Mouse (Mus musculus) G1E (cell line): Measurements from ENCODE around the gene Hexim2. TPM values are rescaled to one million over a fixed set of nuclear protein-coding genes. Genes with fewer than 3 reads are reported as not detected.

ENCODE experiments used
- ATAC-seq: 2 replicates; pipeline ENCODE4 v1.8.0; 2016; ENCODE audit warnings: mild to moderate bottlenecking; ENCODE audit not compliant: insufficient number of reproducible peaks, poor library complexity, low FRiP score, severe bottlenecking; ENCODE audit errors: extremely low read depth
- DNase-seq: peaks from one replicate; pipeline ENCODE4 v3.0.0; 2012; ENCODE audit warnings: low spot score
- H3K27me3 ChIP-seq: 2 replicates; pipeline ENCODE4 v1.6.1; 2012; ENCODE audit warnings: mild to moderate bottlenecking, low read length, inconsistent platforms; ENCODE audit not compliant: insufficient read depth
- H3K36me3 ChIP-seq: replicated peaks from 2 replicates; pipeline ENCODE3; 2012; ENCODE audit warnings: mild to moderate bottlenecking, inconsistent platforms
- H3K4me1 ChIP-seq: 2 replicates; pipeline ENCODE4 v1.6.1; 2012; ENCODE audit warnings: low read depth, low read length, inconsistent platforms, mixed read lengths; ENCODE audit not compliant: insufficient read depth
- H3K4me3 ChIP-seq: 2 replicates; pipeline ENCODE4 v1.5.1; 2012; ENCODE audit warnings: low read depth, mild to moderate bottlenecking, inconsistent platforms, low read length, moderate library complexity, mixed read lengths
- H3K9me3 ChIP-seq: replicated peaks from 2 replicates; pipeline ENCODE4 v1.6.1; 2012; ENCODE audit warnings: inconsistent platforms
- CTCF ChIP-seq: IDR thresholded peaks from 2 replicates; pipeline ENCODE4 v1.5.1; 2012; ENCODE audit warnings: low read depth, low read length, inconsistent platforms, mixed read lengths
- GATA1 ChIP-seq: IDR thresholded peaks from 2 replicates; pipeline ENCODE4 v1.6.1; 2012; ENCODE audit warnings: borderline replicate concordance, low read length, inconsistent platforms, mixed read lengths
- GATA2 ChIP-seq: IDR thresholded peaks from 2 replicates; pipeline ENCODE4 v1.6.1; 2012; ENCODE audit warnings: low read depth, low read length, inconsistent platforms, borderline replicate concordance
- POLR2AphosphoS5 ChIP-seq: IDR thresholded peaks from 2 replicates; pipeline ENCODE4 v1.6.1; 2012; ENCODE audit warnings: low read depth, low read length, inconsistent platforms; ENCODE audit not compliant: insufficient replicate concordance
- TAL1 ChIP-seq: conservative IDR thresholded peaks from 2 replicates; pipeline ENCODE4 v1.6.1; 2012; ENCODE audit warnings: low read depth, low read length, inconsistent platforms, mixed read lengths
- polyA plus RNA-seq: library from polyadenylated mRNA; stranded (reverse); fragments of >175 nt; gene quantifications from 2 replicates; pipeline ENCODE4 v1.2.3, GENCODE M21; 2012
- total RNA-seq, 2 experiments: library from RNA; stranded (forward) in 1 of 2; stranded (reverse) in 1 of 2; fragments of 200-1000 nt in 1 of 2; fragments of >200 nt in 1 of 2; fragmentation: Nextera tagmentation in 1 of 2; gene quantifications; 2 replicates each; pipeline ENCODE4 v1.2.3; 2014 to 2017

Gene Hexim2
- total and polyA plus RNA-seq, 3 experiments = 9.0 to 12.7 (median 11.7) TPM

DNA sequence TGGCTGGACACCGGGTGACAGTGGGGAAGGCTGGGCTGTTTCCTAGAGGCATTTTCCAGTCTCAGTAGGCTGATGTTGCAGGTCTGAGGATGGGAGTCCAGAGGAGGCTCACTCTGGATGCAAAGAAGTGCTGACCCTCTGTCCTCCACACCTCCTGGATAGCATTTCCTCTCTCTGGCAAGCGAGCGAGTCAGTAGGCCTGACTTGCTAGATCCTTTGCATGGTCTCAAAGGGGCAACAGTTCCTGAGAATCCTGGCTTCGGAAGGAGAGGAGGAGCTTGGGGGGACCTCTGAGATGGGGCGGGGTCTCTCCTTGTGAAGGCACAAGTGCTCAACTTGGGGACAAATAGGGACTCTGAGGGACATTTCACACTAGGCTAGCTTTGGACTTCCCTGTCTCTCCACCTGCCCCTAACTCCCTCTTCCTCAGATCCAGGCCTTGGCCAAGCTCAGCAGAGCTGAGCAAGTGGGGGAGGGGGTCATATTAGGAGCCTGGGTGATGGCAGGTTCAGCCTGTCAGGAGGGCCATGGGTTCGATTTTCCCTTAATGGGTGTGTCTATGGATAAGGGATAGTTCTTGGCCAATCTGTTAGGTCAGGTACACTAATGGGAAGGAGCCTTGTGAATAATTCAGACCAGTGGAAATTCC is 40.3 kb downstream of the Hexim2 start:
- DNase-seq (no peak), ATAC-seq (no peak)
- Histone ChIP-seq H3K36me3 (no peaks in the 10 kb centered on the region), H3K4me3 (no peak overlapping the region), H3K27me3 (peaks cover 6% of the 10 kb centered on the region; the same call in 1 of the 2 replicates), H3K9me3 (peaks cover 10% of the 10 kb centered on the region), H3K4me1 (peaks cover 60% of the 10 kb centered on the region)
- TF ChIP-seq CTCF (no peak), POLR2AphosphoS5 (no peak), TAL1 (no peak), GATA1 (no peak), GATA2 (no peak)

DNA sequence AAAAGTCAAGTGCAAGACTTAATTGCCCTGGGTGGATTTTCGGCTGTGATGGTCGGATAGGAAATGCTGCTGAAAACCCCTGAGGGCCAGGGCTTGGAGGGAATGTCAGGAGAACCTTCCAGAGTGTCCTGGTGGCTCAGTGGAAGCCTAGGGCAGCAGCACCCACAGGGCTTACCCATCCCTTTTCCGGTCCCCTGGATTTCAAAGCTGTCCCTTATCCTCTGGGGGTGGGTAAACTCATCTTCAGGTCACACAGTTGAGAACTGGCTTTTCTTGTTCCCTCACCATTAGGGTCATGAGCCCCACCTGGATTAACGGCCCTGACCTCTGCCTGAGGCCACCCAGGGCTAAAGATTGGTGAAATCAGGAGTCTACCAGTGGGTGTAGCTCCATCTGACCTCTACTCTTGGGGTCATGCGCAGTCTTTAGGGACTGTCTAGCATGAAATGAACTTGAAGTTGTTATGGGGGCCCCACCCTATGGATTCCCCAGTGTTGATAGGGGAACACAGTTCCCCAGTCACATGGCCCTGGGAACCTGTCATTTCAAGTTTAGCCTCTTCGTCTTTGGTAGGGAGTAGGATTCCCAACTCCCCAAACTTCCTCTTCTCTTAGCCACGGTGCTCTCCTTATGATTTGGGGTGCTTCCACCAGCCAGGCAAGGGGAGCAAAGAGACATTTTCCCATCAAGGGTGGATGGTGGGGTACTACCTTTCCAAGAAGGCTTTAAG is 41.0 kb downstream of the Hexim2 start:
- peaks cover 67% of the 10 kb centered on the region for H3K4me1 ChIP-seq
- H3K4me3 ChIP-seq = no peak overlapping the region
- TF ChIP-seq GATA1 = no peak
- no peak for TF ChIP-seq CTCF
- no peak for TF ChIP-seq TAL1
- TF ChIP-seq POLR2AphosphoS5 = no peak
- TF ChIP-seq GATA2 = no peak

GRCm38 (mm10) chr11:103173771-103174344 is 41.6 kb downstream of the Hexim2 start:
- Histone ChIP-seq H3K9me3 (peaks cover 10% of the 10 kb centered on the region), H3K36me3 (no peaks in the 10 kb centered on the region), H3K4me3 (no peak overlapping the region), H3K27me3 (peaks cover 15% of the 10 kb centered on the region), H3K4me1 (peaks cover 69% of the 10 kb centered on the region)
- no peak for ATAC-seq
- TF ChIP-seq CTCF (no peak), GATA1 (no peak), GATA2 (no peak), POLR2AphosphoS5 (no peak), TAL1 (no peak)
- DNase-seq = peak; percentile 2

More for the DNA sequence above, 41.0 kb downstream of the Hexim2 start:
- H3K9me3 ChIP-seq = peaks cover 10% of the 10 kb centered on the region
- peaks cover 9% of the 10 kb centered on the region; the same call in 1 of the 2 replicates for H3K27me3 ChIP-seq
- ATAC-seq (no peak), DNase-seq (no peak)
- no peaks in the 10 kb centered on the region for H3K36me3 ChIP-seq

DNA sequence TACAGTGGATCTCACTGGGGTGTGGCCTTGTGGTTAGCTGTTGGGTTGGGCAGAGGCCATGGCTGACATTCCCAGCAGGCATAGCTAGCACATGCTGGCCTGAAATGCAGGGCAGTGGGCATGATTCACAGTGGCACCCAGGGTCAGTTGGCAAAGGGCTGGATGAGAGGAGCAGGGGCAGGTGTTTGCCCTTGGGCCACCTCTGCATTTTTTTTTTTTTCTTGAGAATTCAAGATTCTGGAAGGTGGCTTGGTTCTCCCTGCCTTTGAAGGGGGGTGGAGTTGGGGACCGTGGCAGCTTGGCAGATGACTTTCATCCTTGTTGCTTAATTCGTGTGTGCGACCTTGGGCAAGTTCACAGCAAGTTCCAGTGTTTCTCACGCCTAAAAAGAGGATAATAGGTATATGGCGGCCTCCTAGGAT is 42.2 kb downstream of the Hexim2 start:
- peaks cover 10% of the 10 kb centered on the region for H3K9me3 ChIP-seq
- no peaks in the 10 kb centered on the region for H3K36me3 ChIP-seq
- ATAC-seq (no peak), DNase-seq (peak; percentile 6)
- peak overlapping the region; percentile 46; the same call in 1 of the 2 replicates for H3K4me3 ChIP-seq
- TF ChIP-seq TAL1 = no peak
- TF ChIP-seq POLR2AphosphoS5 = no peak
- TF ChIP-seq CTCF = no peak
- no peak for TF ChIP-seq GATA1
- no peak for TF ChIP-seq GATA2
- H3K27me3 ChIP-seq = peaks cover 21% of the 10 kb centered on the region
- peaks cover 68% of the 10 kb centered on the region for H3K4me1 ChIP-seq

DNA sequence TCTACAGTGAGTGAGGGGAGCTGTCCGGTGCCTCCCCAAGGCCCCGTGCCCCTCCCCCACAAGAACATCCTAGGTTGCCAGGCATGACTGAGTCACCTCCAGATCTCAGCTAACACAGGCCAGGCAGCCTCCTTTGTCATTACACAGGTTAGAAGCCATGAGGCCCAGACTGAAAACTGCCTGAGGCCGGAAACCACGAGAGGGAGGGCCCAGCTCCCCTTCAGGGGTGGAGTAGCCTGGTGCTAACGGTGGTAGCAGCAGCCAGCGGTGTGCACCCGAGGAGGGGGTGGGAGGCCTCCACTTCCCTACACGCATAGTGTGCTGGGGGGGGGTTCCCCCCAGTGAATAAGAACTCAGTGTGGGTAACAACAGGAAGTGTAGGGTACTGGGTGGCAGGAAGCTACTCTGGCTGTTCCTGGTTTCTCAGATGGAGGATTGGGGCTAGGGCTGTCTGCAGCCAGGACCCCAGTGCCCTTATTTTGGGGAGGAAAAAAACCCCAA is 42.7 kb downstream of the Hexim2 start:
- Histone ChIP-seq H3K27me3 (peaks cover 26% of the 10 kb centered on the region), H3K4me3 (peak overlapping the region; percentile 41; the same call in 1 of the 2 replicates), H3K36me3 (no peaks in the 10 kb centered on the region), H3K4me1 (peaks cover 68% of the 10 kb centered on the region), H3K9me3 (peaks cover 10% of the 10 kb centered on the region)
- ATAC-seq = peak; percentile 91
- no peak for TF ChIP-seq POLR2AphosphoS5
- peak; percentile 83 for DNase-seq

GRCm38 (mm10) chr11:103175688-103176442 is 43.6 kb downstream of the Hexim2 start:
- peaks cover 68% of the 10 kb centered on the region for H3K4me1 ChIP-seq
- peaks cover 5% of the 10 kb centered on the region for H3K9me3 ChIP-seq
- ATAC-seq (no peak), DNase-seq (peak; percentile 1)
- H3K36me3 ChIP-seq = no peaks in the 10 kb centered on the region
- no peak for TF ChIP-seq GATA1
- TF ChIP-seq TAL1 = no peak
- TF ChIP-seq GATA2 = no peak
- no peak for TF ChIP-seq CTCF
- no peak for TF ChIP-seq POLR2AphosphoS5
- no peak overlapping the region for H3K4me3 ChIP-seq
- peaks cover 33% of the 10 kb centered on the region for H3K27me3 ChIP-seq
